Mouse (Mus musculus) heart, postnatal 0 days (tissue): ENCODE results near the gene Gm10203.

Source experiments
- CTCF ChIP-seq: IDR thresholded peaks from 2 replicates; pipeline ENCODE4 v1.5.1; 2016; ENCODE audit warnings: antibody characterized with exemption, control low read depth, low read depth
- EP300 ChIP-seq: IDR thresholded peaks from 2 replicates; pipeline ENCODE4 v1.6.1; 2016; ENCODE audit warnings: antibody characterized with exemption, low read depth

GRCm38 (mm10) chr6:149131111-149131510, 1.1 kb downstream of the Gm10203 start:
- TF ChIP-seq EP300 (no peak), CTCF (no peak)
